Mouse (Mus musculus): ENCODE results near the gene Ksr2. TPM values are rescaled to one million over a fixed set of nuclear protein-coding genes. Genes with fewer than 3 reads are reported as not detected.

Ksr2 gene
- polyA plus RNA-seq, 1 experiment from 2014 or later, result 7.5 TPM

DNA sequence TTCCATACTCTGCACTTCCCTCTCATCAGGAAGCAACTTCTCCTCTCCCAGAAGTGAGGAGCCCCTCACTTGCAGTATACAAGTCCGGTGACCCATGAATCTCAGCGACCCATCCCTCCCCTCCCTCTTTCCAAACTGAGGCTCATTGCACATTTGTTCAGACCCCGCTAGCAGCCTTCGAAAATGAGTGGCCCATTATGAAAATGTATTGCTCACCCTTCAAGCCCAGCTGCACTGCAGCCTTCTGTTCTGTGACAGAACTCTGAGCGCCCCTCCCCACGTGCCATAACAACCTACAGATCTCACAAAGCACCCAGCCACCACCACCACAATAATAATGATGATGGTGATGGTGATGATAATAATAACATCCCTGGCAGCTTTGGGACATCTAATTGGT, 295.5 kb downstream of the Ksr2 start:
- WGBS, result 41% methylated on average over 6 of the region's 6 CpGs
- no peak for ATAC-seq
- 0 out of 2 replicates have a peak, but pooled peaks cover 2% of the 10 kb centered on the region for H3K36me3 ChIP-seq (ENCODE audit: control insufficient read depth, insufficient read depth)
- no peak overlapping the region for H3K9ac ChIP-seq (replicated peaks; ENCODE audit: low read depth, low read length)
- no peak overlapping the region for H3K4me3 ChIP-seq (replicated peaks; ENCODE audit: low read length)
- no peak overlapping the region for H3K4me2 ChIP-seq (ENCODE audit: low read length)
- peaks cover 17% of the 10 kb centered on the region for H3K4me1 ChIP-seq (replicated peaks; ENCODE audit: control insufficient read depth, insufficient read depth, low read length)
- H3K9me3 ChIP-seq (ENCODE audit: control insufficient read depth, low read length), result peaks cover 5% of the 10 kb centered on the region; the same call in 1 of the 2 replicates
- no peaks in the 10 kb centered on the region for H3K27me3 ChIP-seq (replicated peaks; ENCODE audit: control insufficient read depth, insufficient read depth, low read length)
- no peak overlapping the region for H3K27ac ChIP-seq (ENCODE audit: low read length)

DNA sequence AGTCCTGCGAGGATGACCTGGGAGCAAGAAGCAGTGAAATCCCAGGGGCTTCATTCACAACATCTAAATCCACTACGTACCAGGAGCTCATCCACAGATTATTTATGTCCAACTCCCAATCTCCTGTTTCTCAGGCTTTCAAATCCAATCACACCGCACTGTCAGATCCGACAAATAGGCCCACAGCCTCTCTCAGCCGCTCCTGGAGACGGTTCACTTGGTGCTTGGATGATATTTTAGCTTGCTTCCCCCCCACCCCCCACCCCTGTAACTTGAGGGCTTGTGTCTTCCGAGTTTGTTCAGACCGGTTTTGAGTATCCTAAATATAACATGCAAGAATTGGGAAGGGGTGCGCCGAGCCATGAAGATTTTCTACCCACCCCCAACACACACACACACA, 297.8 kb downstream of the Ksr2 start:
- H3K9me3 ChIP-seq (ENCODE audit: control insufficient read depth, low read length), result peaks cover 5% of the 10 kb centered on the region; the same call in 1 of the 2 replicates
- 85% methylated on average over 10 of the region's 10 CpGs for WGBS
- H3K4me1 ChIP-seq (replicated peaks; ENCODE audit: control insufficient read depth, insufficient read depth, low read length), result peaks cover 15% of the 10 kb centered on the region
- 0 out of 2 replicates have a peak, but pooled peaks cover 2% of the 10 kb centered on the region for H3K36me3 ChIP-seq (ENCODE audit: control insufficient read depth, insufficient read depth)
- H3K4me2 ChIP-seq (ENCODE audit: low read length), result no peak overlapping the region
- no peak overlapping the region for H3K4me3 ChIP-seq (replicated peaks; ENCODE audit: low read length)
- H3K9ac ChIP-seq (replicated peaks; ENCODE audit: low read depth, low read length), result no peak overlapping the region
- H3K27me3 ChIP-seq (replicated peaks; ENCODE audit: control insufficient read depth, insufficient read depth, low read length), result no peaks in the 10 kb centered on the region
- H3K27ac ChIP-seq (ENCODE audit: low read length), result no peak overlapping the region
- no peak for ATAC-seq

GRCm38 (mm10) chr5:117712207-117712606, 298.4 kb downstream of the Ksr2 start:
- Histone ChIP-seq H3K4me3 (replicated peaks; ENCODE audit: low read length) (no peak overlapping the region), H3K36me3 (ENCODE audit: control insufficient read depth, insufficient read depth) (0 out of 2 replicates have a peak, but pooled peaks cover 2% of the 10 kb centered on the region), H3K4me1 (replicated peaks; ENCODE audit: control insufficient read depth, insufficient read depth, low read length) (peaks cover 11% of the 10 kb centered on the region), H3K9ac (replicated peaks; ENCODE audit: low read depth, low read length) (no peak overlapping the region), H3K9me3 (ENCODE audit: control insufficient read depth, low read length) (peaks cover 5% of the 10 kb centered on the region; the same call in 1 of the 2 replicates), H3K27ac (ENCODE audit: low read length) (no peak overlapping the region), H3K27me3 (replicated peaks; ENCODE audit: control insufficient read depth, insufficient read depth, low read length) (no peaks in the 10 kb centered on the region), H3K4me2 (ENCODE audit: low read length) (no peak overlapping the region)
- 58% methylated on average over 12 of the region's 12 CpGs for WGBS
- ATAC-seq, result no peak

DNA sequence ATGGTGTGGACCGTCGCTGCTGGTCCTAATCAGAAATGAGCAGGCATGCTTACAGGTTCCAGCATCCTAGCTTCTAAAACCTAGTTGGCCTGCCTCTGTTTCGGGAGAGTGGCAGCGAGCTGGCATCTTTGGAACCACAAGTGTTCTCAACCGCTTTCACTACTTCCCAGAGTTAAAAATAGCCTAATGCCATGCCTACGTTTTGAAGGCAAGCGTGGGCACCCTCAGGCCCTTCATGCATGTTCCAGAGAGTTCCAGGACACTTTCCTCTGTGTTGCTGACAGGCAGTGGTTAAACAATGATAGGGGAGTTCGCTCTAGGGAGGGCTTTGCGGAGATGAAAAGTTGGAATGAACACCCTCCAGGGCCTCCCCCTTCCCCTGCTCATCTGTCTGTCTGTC, 303.3 kb downstream of the Ksr2 start:
- Histone ChIP-seq H3K9ac (replicated peaks; ENCODE audit: low read depth, low read length) (no peak overlapping the region), H3K36me3 (ENCODE audit: control insufficient read depth, insufficient read depth) (no peaks in the 10 kb centered on the region), H3K4me1 (replicated peaks; ENCODE audit: control insufficient read depth, insufficient read depth, low read length) (no peaks in the 10 kb centered on the region), H3K4me2 (ENCODE audit: low read length) (no peak overlapping the region), H3K27me3 (replicated peaks; ENCODE audit: control insufficient read depth, insufficient read depth, low read length) (no peaks in the 10 kb centered on the region), H3K9me3 (ENCODE audit: control insufficient read depth, low read length) (no peaks in the 10 kb centered on the region), H3K27ac (ENCODE audit: low read length) (no peak overlapping the region), H3K4me3 (replicated peaks; ENCODE audit: low read length) (no peak overlapping the region)
- WGBS, result 90% methylated on average over 9 of the region's 9 CpGs
- ATAC-seq, result no peak

DNA sequence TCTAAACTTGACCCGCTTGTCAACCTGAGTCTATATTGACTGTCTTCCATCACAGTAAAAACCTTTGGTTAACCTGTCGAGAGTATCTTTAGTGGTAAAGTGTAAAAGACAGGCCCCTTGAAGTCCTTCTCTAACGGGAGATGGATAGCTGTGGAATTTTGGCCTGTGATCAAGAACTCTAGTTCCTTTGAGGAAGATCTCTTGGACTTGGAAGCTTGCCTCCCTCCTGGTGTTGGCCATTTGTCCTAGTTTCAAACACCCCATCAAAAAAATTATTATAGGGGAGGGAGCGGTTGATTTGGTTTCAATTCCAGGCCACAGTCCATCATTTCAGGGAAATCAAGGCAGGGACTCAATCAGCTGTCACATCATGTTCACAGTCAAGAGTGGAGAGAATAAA, 309.5 kb downstream of the Ksr2 start:
- Histone ChIP-seq H3K36me3 (ENCODE audit: control insufficient read depth, insufficient read depth) (no peaks in the 10 kb centered on the region), H3K9ac (replicated peaks; ENCODE audit: low read depth, low read length) (no peak overlapping the region), H3K9me3 (ENCODE audit: control insufficient read depth, low read length) (no peaks in the 10 kb centered on the region), H3K4me3 (replicated peaks; ENCODE audit: low read length) (no peak overlapping the region), H3K4me1 (replicated peaks; ENCODE audit: control insufficient read depth, insufficient read depth, low read length) (no peaks in the 10 kb centered on the region), H3K4me2 (ENCODE audit: low read length) (no peak overlapping the region), H3K27ac (ENCODE audit: low read length) (no peak overlapping the region), H3K27me3 (replicated peaks; ENCODE audit: control insufficient read depth, insufficient read depth, low read length) (no peaks in the 10 kb centered on the region)
- WGBS, result 89% methylated on average over 4 of the region's 4 CpGs
- ATAC-seq, result no peak

DNA sequence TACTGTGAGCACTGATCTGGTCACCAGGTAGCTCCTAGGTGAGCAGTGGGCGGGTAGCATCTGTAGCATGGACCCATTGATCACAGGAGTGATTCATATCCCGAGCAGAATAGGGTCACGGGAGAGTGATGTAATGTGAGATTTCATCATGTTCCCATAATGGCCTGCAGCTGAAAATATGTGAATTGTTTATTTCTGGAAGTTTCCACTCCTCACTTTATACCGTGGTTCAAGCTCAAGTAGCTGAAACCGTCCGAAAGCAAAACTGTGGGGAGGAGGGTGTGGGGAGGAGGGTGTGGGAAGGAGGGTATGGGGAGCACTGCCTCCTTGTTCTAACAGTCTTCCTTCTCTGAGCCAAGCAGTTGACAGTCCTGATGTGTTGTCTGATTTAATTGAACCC, 312.7 kb downstream of the Ksr2 start:
- Histone ChIP-seq H3K27ac (ENCODE audit: low read length) (no peak overlapping the region), H3K36me3 (ENCODE audit: control insufficient read depth, insufficient read depth) (no peaks in the 10 kb centered on the region), H3K9ac (replicated peaks; ENCODE audit: low read depth, low read length) (no peak overlapping the region), H3K9me3 (ENCODE audit: control insufficient read depth, low read length) (no peaks in the 10 kb centered on the region), H3K4me2 (ENCODE audit: low read length) (no peak overlapping the region), H3K27me3 (replicated peaks; ENCODE audit: control insufficient read depth, insufficient read depth, low read length) (no peaks in the 10 kb centered on the region), H3K4me1 (replicated peaks; ENCODE audit: control insufficient read depth, insufficient read depth, low read length) (no peaks in the 10 kb centered on the region), H3K4me3 (replicated peaks; ENCODE audit: low read length) (no peak overlapping the region)
- 83% methylated on average over 6 of the region's 6 CpGs for WGBS
- ATAC-seq, result no peak

DNA sequence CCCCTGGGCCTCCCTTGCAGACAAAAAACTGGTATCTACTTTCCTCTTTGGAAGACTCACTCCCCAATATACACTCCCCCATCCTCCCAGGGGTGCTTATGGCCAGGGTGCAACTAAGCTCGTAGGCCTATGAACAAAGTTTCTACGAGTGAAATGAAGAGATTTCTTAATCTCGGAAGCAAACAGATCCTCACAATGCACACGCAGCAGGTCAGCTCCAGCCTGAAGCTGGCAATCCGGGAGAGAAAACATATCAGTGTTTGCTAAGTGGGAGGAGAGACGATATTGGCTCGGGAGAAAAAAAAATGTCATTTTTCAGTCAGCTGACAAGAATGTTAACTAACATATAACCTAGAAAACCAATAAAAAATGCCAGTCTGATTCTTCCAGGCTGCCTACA, 313.3 kb downstream of the Ksr2 start:
- Histone ChIP-seq H3K4me2 (ENCODE audit: low read length) (no peak overlapping the region), H3K9ac (replicated peaks; ENCODE audit: low read depth, low read length) (no peak overlapping the region), H3K36me3 (ENCODE audit: control insufficient read depth, insufficient read depth) (no peaks in the 10 kb centered on the region), H3K4me1 (replicated peaks; ENCODE audit: control insufficient read depth, insufficient read depth, low read length) (no peaks in the 10 kb centered on the region), H3K9me3 (ENCODE audit: control insufficient read depth, low read length) (no peaks in the 10 kb centered on the region), H3K27me3 (replicated peaks; ENCODE audit: control insufficient read depth, insufficient read depth, low read length) (no peaks in the 10 kb centered on the region), H3K4me3 (replicated peaks; ENCODE audit: low read length) (no peak overlapping the region), H3K27ac (ENCODE audit: low read length) (no peak overlapping the region)
- 71% methylated on average over 7 of the region's 7 CpGs for WGBS
- no peak for ATAC-seq

DNA sequence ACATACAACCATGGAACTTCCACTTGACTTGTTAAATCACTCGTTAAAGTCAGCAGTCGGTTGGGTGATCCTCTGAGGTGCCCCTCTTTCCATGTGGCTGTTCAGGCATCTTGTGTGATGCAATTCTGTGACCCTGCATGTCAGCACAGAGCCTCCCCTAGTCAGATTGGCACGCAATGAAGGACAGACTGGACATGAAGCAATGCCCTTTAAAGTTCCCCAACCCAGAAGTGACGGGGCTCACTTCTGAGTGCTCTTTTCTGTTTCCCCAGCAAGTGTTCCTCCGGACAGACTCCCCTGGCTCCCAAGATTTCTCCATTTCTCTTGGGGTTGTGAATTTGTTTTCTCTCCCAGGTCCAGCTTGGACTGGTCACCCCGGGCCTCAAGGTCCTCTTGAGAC, 317.5 kb downstream of the Ksr2 start:
- ATAC-seq, result no peak
- H3K9me3 ChIP-seq (ENCODE audit: control insufficient read depth, low read length), result no peaks in the 10 kb centered on the region
- H3K4me3 ChIP-seq (replicated peaks; ENCODE audit: low read length), result no peak overlapping the region
- WGBS, result 51% methylated on average over 6 of the region's 6 CpGs
- no peaks in the 10 kb centered on the region for H3K27me3 ChIP-seq (replicated peaks; ENCODE audit: control insufficient read depth, insufficient read depth, low read length)
- no peak overlapping the region for H3K27ac ChIP-seq (ENCODE audit: low read length)
- no peaks in the 10 kb centered on the region for H3K4me1 ChIP-seq (replicated peaks; ENCODE audit: control insufficient read depth, insufficient read depth, low read length)
- H3K36me3 ChIP-seq (ENCODE audit: control insufficient read depth, insufficient read depth), result no peaks in the 10 kb centered on the region
- H3K4me2 ChIP-seq (ENCODE audit: low read length), result no peak overlapping the region
- H3K9ac ChIP-seq (replicated peaks; ENCODE audit: low read depth, low read length), result no peak overlapping the region

DNA sequence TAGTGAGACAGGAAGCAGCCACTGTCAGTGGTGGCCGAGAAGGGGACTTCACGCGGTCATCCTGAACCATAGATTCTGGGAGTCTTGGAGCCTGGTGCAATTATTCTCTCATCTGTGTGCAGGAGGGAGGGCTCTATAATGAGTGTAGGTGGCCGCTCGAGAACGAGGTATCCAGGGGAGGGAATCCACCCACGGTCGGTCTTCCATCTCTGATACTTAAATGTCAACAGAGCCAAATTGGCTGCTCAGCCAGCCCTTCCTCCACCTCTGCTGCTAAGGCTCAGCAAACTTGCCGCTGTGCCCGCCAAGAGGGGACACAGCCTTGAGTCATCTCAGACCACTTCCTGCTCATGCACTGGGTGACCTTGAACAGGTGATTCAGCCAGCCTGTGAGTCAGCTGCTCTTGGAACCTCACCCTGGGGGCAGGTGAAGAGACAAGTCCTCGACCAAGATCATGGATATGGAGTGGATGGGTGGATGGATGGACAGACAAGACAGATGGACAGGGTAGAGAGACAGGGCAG, 330.9 kb downstream of the Ksr2 start:
- ATAC-seq, result no peak
- WGBS, result 73% methylated on average over 11 of the region's 11 CpGs
- Histone ChIP-seq H3K9me3 (ENCODE audit: control insufficient read depth, low read length) (no peaks in the 10 kb centered on the region), H3K36me3 (ENCODE audit: control insufficient read depth, insufficient read depth) (no peaks in the 10 kb centered on the region), H3K4me2 (ENCODE audit: low read length) (no peak overlapping the region), H3K27ac (ENCODE audit: low read length) (no peak overlapping the region), H3K4me3 (replicated peaks; ENCODE audit: low read length) (no peak overlapping the region), H3K27me3 (replicated peaks; ENCODE audit: control insufficient read depth, insufficient read depth, low read length) (no peaks in the 10 kb centered on the region), H3K9ac (replicated peaks; ENCODE audit: low read depth, low read length) (no peak overlapping the region), H3K4me1 (replicated peaks; ENCODE audit: control insufficient read depth, insufficient read depth, low read length) (peaks cover 2% of the 10 kb centered on the region)

- H3K9ac ChIP-seq (replicated peaks; ENCODE audit: low read depth, low read length), result no peak overlapping the region
- no peaks in the 10 kb centered on the region for H3K9me3 ChIP-seq (ENCODE audit: control insufficient read depth, low read length)
- H3K4me3 ChIP-seq (replicated peaks; ENCODE audit: low read length), result no peak overlapping the region
- H3K4me2 ChIP-seq (ENCODE audit: low read length), result no peak overlapping the region
- no peaks in the 10 kb centered on the region for H3K27me3 ChIP-seq (replicated peaks; ENCODE audit: control insufficient read depth, insufficient read depth, low read length)
- no peaks in the 10 kb centered on the region for H3K36me3 ChIP-seq (ENCODE audit: control insufficient read depth, insufficient read depth)
- no peak for ATAC-seq
- 6% methylated on average over 5 of the region's 5 CpGs for WGBS
- H3K4me1 ChIP-seq (replicated peaks; ENCODE audit: control insufficient read depth, insufficient read depth, low read length), result peaks cover 2% of the 10 kb centered on the region; the same call in 1 of the 2 replicates
- H3K27ac ChIP-seq (ENCODE audit: low read length), result no peak overlapping the region
Observed at GRCm38 (mm10) chr5:117749353-117749752, 335.6 kb downstream of the Ksr2 start.

Measured in forebrain, embryonic 16.5 days (tissue).